Mouse (Mus musculus) forebrain, embryonic 16.5 days (tissue): ENCODE measurements around the gene Bcl6. TPM values are rescaled to one million over a fixed set of nuclear protein-coding genes. Genes with fewer than 3 reads are reported as not detected.

Experiments used
- ATAC-seq: fragments of 200-750 bp; cut with Nextera tagmentation; 2 replicates; pipeline ENCODE4 v1.8.0; 2017; ENCODE audit warnings: mild to moderate bottlenecking, moderate library complexity
- H3K27ac ChIP-seq: fragments of 300-500 bp; sonication (generic); 2 replicates; pipeline ENCODE4 v1.5.1; 2014; ENCODE audit warnings: low read length, control low read depth
- H3K27me3 ChIP-seq: fragments of 300-500 bp; sonication (generic); replicated peaks from 2 replicates; pipeline ENCODE4 v1.6.1; 2014; ENCODE audit warnings: low read length; ENCODE audit not compliant: control insufficient read depth, insufficient read depth
- H3K36me3 ChIP-seq: fragments of 300-500 bp; sonication (generic); 2 replicates; pipeline ENCODE4 v1.6.1; 2014; ENCODE audit not compliant: control insufficient read depth, insufficient read depth
- H3K4me1 ChIP-seq: fragments of 300-500 bp; sonication (generic); replicated peaks from 2 replicates; pipeline ENCODE4 v1.6.1; 2014; ENCODE audit warnings: low read length; ENCODE audit not compliant: control insufficient read depth, insufficient read depth
- H3K4me2 ChIP-seq: fragments of 300-500 bp; sonication (generic); 2 replicates; pipeline ENCODE4 v1.6.1; 2014; ENCODE audit warnings: mild to moderate bottlenecking, low read length, control low read depth
- H3K4me3 ChIP-seq: fragments of 300-500 bp; sonication (generic); replicated peaks from 2 replicates; pipeline ENCODE4 v1.5.1; 2014; ENCODE audit warnings: mild to moderate bottlenecking, low read length, control low read depth
- H3K9ac ChIP-seq: fragments of 300-500 bp; sonication (generic); replicated peaks from 2 replicates; pipeline ENCODE4 v1.6.1; 2014; ENCODE audit warnings: low read depth, low read length, control low read depth
- H3K9me3 ChIP-seq: fragments of 300-500 bp; sonication (generic); 2 replicates; pipeline ENCODE4 v1.6.1; 2016; ENCODE audit warnings: low read length; ENCODE audit not compliant: control insufficient read depth
- WGBS: fragments of 180-500 bp; shearing (Covaris S2); extraction: QIAGEN DNeasy Blood & Tissue Kit; methylation state at CpG from one replicate; pipeline ENCODE4 v1.1.7; 2014; 5-methylcytosine and 5-hydroxymethylcytosine counted together
- polyA plus RNA-seq: library from polyadenylated mRNA; unstranded; fragments of >200 nt; fragmentation: Nextera tagmentation; extraction: Ambion mirVana; gene quantifications from 2 replicates; pipeline ENCODE4 v1.2.1, GENCODE M21; 2015

The Bcl6 gene
- polyA plus RNA-seq, 1 experiment from 2014 or later = 2.4 TPM

DNA sequence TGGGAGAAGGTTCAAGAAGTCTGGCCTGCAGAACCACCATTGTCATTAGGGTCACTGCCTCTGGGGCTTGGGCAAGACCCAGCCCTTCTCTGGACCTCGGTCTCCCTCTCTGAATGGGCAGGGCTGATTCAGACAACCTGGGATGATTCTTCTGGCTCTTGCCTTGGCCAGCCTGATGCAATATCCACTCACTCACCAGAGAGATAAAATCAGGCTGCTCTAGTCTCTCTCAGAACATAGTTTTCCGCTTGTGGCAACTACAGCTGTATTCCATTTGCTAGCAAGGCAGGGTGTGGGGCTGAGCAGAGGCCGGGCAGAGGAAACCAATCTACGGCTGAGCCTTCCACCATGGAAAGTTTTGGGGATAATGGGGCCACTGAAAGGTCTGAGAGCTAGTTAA is 19.8 kb downstream of the Bcl6 start:
- ATAC-seq = no peak
- WGBS = 82% methylated on average over 4 of the region's 4 CpGs
- Histone ChIP-seq H3K9me3 (no peaks in the 10 kb centered on the region), H3K4me2 (no peak overlapping the region), H3K36me3 (peaks cover 5% of the 10 kb centered on the region), H3K4me3 (no peak overlapping the region), H3K27me3 (no peaks in the 10 kb centered on the region), H3K4me1 (no peaks in the 10 kb centered on the region), H3K27ac (no peak overlapping the region), H3K9ac (no peak overlapping the region)

GRCm38 (mm10) chr16:23967301-23967700 is 21.4 kb downstream of the Bcl6 start:
- no peak for ATAC-seq
- H3K27ac ChIP-seq = no peak overlapping the region
- no peak overlapping the region for H3K4me3 ChIP-seq
- 77% methylated on average over 7 of the region's 7 CpGs for WGBS
- H3K36me3 ChIP-seq = peaks cover 5% of the 10 kb centered on the region
- H3K9me3 ChIP-seq = no peaks in the 10 kb centered on the region
- no peaks in the 10 kb centered on the region for H3K4me1 ChIP-seq
- H3K4me2 ChIP-seq = no peak overlapping the region
- H3K27me3 ChIP-seq = no peaks in the 10 kb centered on the region
- no peak overlapping the region for H3K9ac ChIP-seq

GRCm38 (mm10) chr16:23966066-23966465 is 22.6 kb downstream of the Bcl6 start:
- Histone ChIP-seq H3K9me3 (no peaks in the 10 kb centered on the region), H3K27ac (no peak overlapping the region), H3K9ac (no peak overlapping the region), H3K4me2 (no peak overlapping the region), H3K36me3 (peaks cover 5% of the 10 kb centered on the region), H3K4me1 (no peaks in the 10 kb centered on the region), H3K27me3 (no peaks in the 10 kb centered on the region), H3K4me3 (no peak overlapping the region)
- 92% methylated on average over 14 of the region's 14 CpGs for WGBS
- ATAC-seq = no peak

DNA sequence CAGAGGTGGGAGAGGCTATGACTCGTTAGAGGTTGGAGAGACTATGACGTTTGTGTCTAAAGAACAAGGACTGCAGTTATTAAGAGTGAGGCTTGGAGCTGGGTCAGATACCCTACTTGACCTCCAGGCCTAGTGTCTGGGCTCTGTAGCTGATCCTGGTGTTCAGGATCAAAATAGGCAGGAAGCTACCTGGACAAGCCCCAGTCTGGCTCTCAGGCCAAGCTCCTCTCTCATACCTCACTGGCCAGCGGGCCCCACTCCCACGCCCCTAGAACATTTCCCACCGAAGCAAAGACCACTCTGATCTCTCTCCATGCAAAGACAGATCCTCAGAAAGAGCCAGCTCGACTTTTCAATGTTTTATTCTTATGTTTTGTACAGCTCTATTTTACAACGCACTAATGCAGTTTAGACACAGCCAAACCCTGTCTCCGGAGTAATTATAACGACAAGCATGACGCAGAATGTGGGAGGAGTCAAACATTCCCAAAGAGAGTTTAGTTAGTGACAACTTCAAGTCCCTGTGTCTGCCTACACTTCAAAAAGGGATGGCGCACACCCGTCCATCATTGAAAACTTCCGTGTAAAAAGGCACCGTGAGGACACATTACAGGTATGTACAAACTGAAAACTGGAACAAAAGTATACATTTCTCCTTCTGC is 23.8 kb downstream of the Bcl6 start:
- no peak for ATAC-seq
- no peaks in the 10 kb centered on the region for H3K9me3 ChIP-seq
- no peak overlapping the region for H3K4me3 ChIP-seq
- H3K4me1 ChIP-seq = no peaks in the 10 kb centered on the region
- H3K27me3 ChIP-seq = no peaks in the 10 kb centered on the region
- no peak overlapping the region for H3K9ac ChIP-seq
- H3K27ac ChIP-seq = no peak overlapping the region
- WGBS = 71% methylated on average over 14 of the region's 14 CpGs
- H3K4me2 ChIP-seq = no peak overlapping the region
- peaks cover 5% of the 10 kb centered on the region for H3K36me3 ChIP-seq

- no peak overlapping the region for H3K9ac ChIP-seq
- 41% methylated on average over 22 of the region's 22 CpGs for WGBS
- H3K36me3 ChIP-seq = peaks cover 5% of the 10 kb centered on the region
- ATAC-seq = peak; percentile 29; the same call in 1 of the 2 replicates
- no peak overlapping the region for H3K4me3 ChIP-seq
- no peaks in the 10 kb centered on the region for H3K9me3 ChIP-seq
- no peak overlapping the region for H3K27ac ChIP-seq
- H3K4me1 ChIP-seq = no peaks in the 10 kb centered on the region
- no peak overlapping the region for H3K4me2 ChIP-seq
- no peaks in the 10 kb centered on the region for H3K27me3 ChIP-seq
These were observed 24.6 kb downstream of the Bcl6 start for GRCm38 (mm10) chr16:23963896-23964668.

GRCm38 (mm10) chr16:23962401-23962800 is 26.3 kb downstream of the Bcl6 start:
- H3K9me3 ChIP-seq = no peaks in the 10 kb centered on the region
- H3K4me3 ChIP-seq = no peak overlapping the region
- WGBS = 80% methylated on average over 2 of the region's 2 CpGs
- H3K4me1 ChIP-seq = no peaks in the 10 kb centered on the region
- H3K27me3 ChIP-seq = no peaks in the 10 kb centered on the region
- no peak for ATAC-seq
- H3K27ac ChIP-seq = no peak overlapping the region
- H3K4me2 ChIP-seq = no peak overlapping the region
- no peak overlapping the region for H3K9ac ChIP-seq
- no peaks in the 10 kb centered on the region for H3K36me3 ChIP-seq

GRCm38 (mm10) chr16:23958938-23959337 is 29.7 kb downstream of the Bcl6 start:
- no peaks in the 10 kb centered on the region for H3K36me3 ChIP-seq
- H3K9ac ChIP-seq = no peak overlapping the region
- no peaks in the 10 kb centered on the region for H3K9me3 ChIP-seq
- no peak for ATAC-seq
- no peak overlapping the region for H3K4me2 ChIP-seq
- no peak overlapping the region for H3K4me3 ChIP-seq
- no peak overlapping the region for H3K27ac ChIP-seq
- no peaks in the 10 kb centered on the region for H3K4me1 ChIP-seq
- H3K27me3 ChIP-seq = no peaks in the 10 kb centered on the region

- Histone ChIP-seq H3K27ac (no peak overlapping the region), H3K4me1 (no peaks in the 10 kb centered on the region), H3K27me3 (no peaks in the 10 kb centered on the region), H3K36me3 (no peaks in the 10 kb centered on the region), H3K9me3 (no peaks in the 10 kb centered on the region), H3K4me3 (no peak overlapping the region), H3K9ac (no peak overlapping the region), H3K4me2 (no peak overlapping the region)
- 0% methylated on average over 1 of the region's 1 CpGs for WGBS
- peak; percentile 45 for ATAC-seq
These were observed 34.7 kb downstream of the Bcl6 start for GRCm38 (mm10) chr16:23953959-23954260.

- WGBS = 39% methylated on average over 11 of the region's 11 CpGs
- H3K4me3 ChIP-seq = no peak overlapping the region
- H3K4me2 ChIP-seq = no peak overlapping the region
- no peaks in the 10 kb centered on the region for H3K9me3 ChIP-seq
- H3K27ac ChIP-seq = no peak overlapping the region
- H3K27me3 ChIP-seq = no peaks in the 10 kb centered on the region
- H3K36me3 ChIP-seq = no peaks in the 10 kb centered on the region
- no peaks in the 10 kb centered on the region for H3K4me1 ChIP-seq
- ATAC-seq = peak; percentile 70
- H3K9ac ChIP-seq = no peak overlapping the region
These were observed 35.3 kb downstream of the Bcl6 start for GRCm38 (mm10) chr16:23953189-23953958.
